Mouse (Mus musculus): Measurements from ENCODE around the gene Slain2.

GRCm38 (mm10) chr5:73023801-73024200 is 109.7 kb downstream of the Slain2 start:
- TF ChIP-seq POLR2A (IDR thresholded peaks at IDR 0.05; ENCODE audit: low read depth, low read length), result no peak
- TF ChIP-seq CTCF (IDR thresholded peaks at IDR 0.05; ENCODE audit: extremely low read depth, insufficient read length, insufficient replicate concordance, low read depth, low read length), result no peak

All from small intestine, adult 2 months (tissue).